Mouse (Mus musculus): ENCODE measurements around the gene Phactr4.

- TF ChIP-seq CTCF (IDR thresholded peaks at IDR 0.05; ENCODE audit: insufficient read depth, low read length) = no peak
- no peak for TF ChIP-seq POLR2A (IDR thresholded peaks at IDR 0.05; ENCODE audit: borderline replicate concordance, extremely low read depth, low read depth, low read length)
These were observed 23.4 kb downstream of the Phactr4 start for GRCm38 (mm10) chr4:132398863-132399262.

Data from lung, adult 2 months (tissue).